Mouse (Mus musculus) CH12.LX (cell line): ENCODE results near the gene Tmed4. TPM values are rescaled to one million over a fixed set of nuclear protein-coding genes. Genes with fewer than 3 reads are reported as not detected.

Experiments
- DNase-seq: peaks from one replicate; pipeline ENCODE4 v3.0.0-alpha.2; 2013; ENCODE audit errors: extremely low read depth
- H3K27ac ChIP-seq: 2 replicates; pipeline ENCODE4 v1.5.1; 2012; ENCODE audit warnings: low read depth, mild to moderate bottlenecking, control low read depth, moderate library complexity; ENCODE audit not compliant: insufficient read depth
- H3K27me3 ChIP-seq: replicated peaks from 2 replicates; pipeline ENCODE3; 2012; ENCODE audit warnings: inconsistent platforms
- H3K36me3 ChIP-seq, 2 experiments: replicated peaks in 1 of 2; 2 replicates each; pipeline versions ENCODE3 to v1.6.1; 2012; ENCODE audit warnings: inconsistent platforms in 1 of 2, low read length in 1 of 2, mild to moderate bottlenecking in 1 of 2, mixed read lengths in 1 of 2, moderate library complexity in 1 of 2; ENCODE audit not compliant: control insufficient read depth in 1 of 2, insufficient read depth in 1 of 2
- H3K4me1 ChIP-seq, 2 experiments: 2 replicates each; pipeline ENCODE4 v1.6.1; 2012; ENCODE audit warnings: inconsistent platforms in 1 of 2, moderate library complexity in 1 of 2; ENCODE audit not compliant: insufficient read depth in 2 of 2, control insufficient read depth in 1 of 2
- H3K4me2 ChIP-seq: 2 replicates; pipeline ENCODE4 v1.6.1; 2012; ENCODE audit warnings: low read depth, mild to moderate bottlenecking, control low read depth; ENCODE audit not compliant: poor library complexity, insufficient read depth, severe bottlenecking
- H3K4me3 ChIP-seq, 3 experiments: fragments of 150-350 bp in 1 of 3; sonication (generic) in 1 of 3; replicated peaks in 1 of 3; 2 replicates each; pipeline versions ENCODE3 to v1.5.1; 2011 to 2012; ENCODE audit warnings: low read depth in 2 of 3, low read length in 2 of 3, mild to moderate bottlenecking in 2 of 3, moderate library complexity in 2 of 3, control low read depth in 1 of 3, improper control_type of control experiment in 1 of 3, inconsistent platforms in 1 of 3, mixed read lengths in 1 of 3; ENCODE audit not compliant: poor library complexity in 1 of 3
- H3K79me2 ChIP-seq: replicated peaks from 2 replicates; pipeline ENCODE4 v1.6.1; 2012; ENCODE audit warnings: mild to moderate bottlenecking, moderate library complexity; ENCODE audit not compliant: control insufficient read depth, poor library complexity, insufficient read depth, severe bottlenecking; ENCODE audit errors: extremely low read depth
- H3K9ac ChIP-seq: 2 replicates; pipeline ENCODE4 v1.6.1; 2012; ENCODE audit warnings: low read depth, mild to moderate bottlenecking, control low read depth, moderate library complexity; ENCODE audit not compliant: insufficient read depth
- H3K9me3 ChIP-seq: replicated peaks from 2 replicates; pipeline ENCODE3; 2012; ENCODE audit warnings: low read length, inconsistent platforms, mixed read lengths
- BHLHE40 ChIP-seq: IDR thresholded peaks from 2 replicates; pipeline ENCODE4 v1.6.1; 2011; ENCODE audit warnings: mild to moderate bottlenecking, low read depth, low read length, improper control_type of control experiment
- CHD1 ChIP-seq: IDR thresholded peaks from 2 replicates; pipeline ENCODE4 v1.6.1; 2012; ENCODE audit warnings: low read depth, low read length, improper control_type of control experiment, inconsistent platforms
- E2F4 ChIP-seq: IDR thresholded peaks from 2 replicates; pipeline ENCODE4 v1.6.1; 2011; ENCODE audit warnings: low read depth, low read length, improper control_type of control experiment; ENCODE audit not compliant: insufficient replicate concordance
- ELF1 ChIP-seq: IDR thresholded peaks from 2 replicates; pipeline ENCODE4 v1.6.1; 2014; ENCODE audit warnings: low read depth, mild to moderate bottlenecking, inconsistent platforms, low read length, improper control_type of control experiment
- EP300 ChIP-seq: IDR thresholded peaks from 2 replicates; pipeline ENCODE4 v1.6.1; 2011; ENCODE audit warnings: low read length, improper control_type of control experiment
- ETS1 ChIP-seq: conservative IDR thresholded peaks from 2 replicates; pipeline ENCODE4 v1.6.1; 2012; ENCODE audit warnings: low read depth, mild to moderate bottlenecking, inconsistent platforms, low read length, improper control_type of control experiment, moderate library complexity
- IRF4 ChIP-seq: IDR thresholded peaks from 2 replicates; pipeline ENCODE4 v1.6.1; 2014; ENCODE audit warnings: low read depth, mild to moderate bottlenecking, inconsistent platforms, low read length, improper control_type of control experiment
- JUN ChIP-seq: IDR thresholded peaks from 2 replicates; pipeline ENCODE4 v1.6.1; 2011; ENCODE audit warnings: low read depth, mild to moderate bottlenecking, low read length, improper control_type of control experiment, moderate library complexity; ENCODE audit not compliant: insufficient read depth
- JUND ChIP-seq: conservative IDR thresholded peaks from 2 replicates; pipeline ENCODE4 v1.6.1; 2011; ENCODE audit warnings: low read depth, low read length, improper control_type of control experiment
- MAFK ChIP-seq: IDR thresholded peaks from 2 replicates; pipeline ENCODE4 v1.6.1; 2011; ENCODE audit warnings: low read length, improper control_type of control experiment; ENCODE audit not compliant: insufficient replicate concordance
- MAX ChIP-seq: IDR thresholded peaks from 2 replicates; pipeline ENCODE4 v1.6.1; 2011; ENCODE audit warnings: low read length, improper control_type of control experiment
- MYC ChIP-seq: IDR thresholded peaks from 2 replicates; pipeline ENCODE4 v1.6.1; 2011; ENCODE audit warnings: low read depth, mild to moderate bottlenecking, improper control_type of control experiment, low read length
- NELFE ChIP-seq: IDR thresholded peaks from 2 replicates; pipeline ENCODE4 v1.6.1; 2011; ENCODE audit warnings: low read depth, low read length, improper control_type of control experiment
- PAX5 ChIP-seq: IDR thresholded peaks from 2 replicates; pipeline ENCODE4 v1.6.1; 2012; ENCODE audit warnings: low read length, inconsistent platforms, mixed read lengths
- POLR2A ChIP-seq: IDR thresholded peaks from 2 replicates; pipeline ENCODE4 v1.6.1; 2011; ENCODE audit warnings: low read depth, mild to moderate bottlenecking, improper control_type of control experiment, low read length
- RAD21 ChIP-seq: IDR thresholded peaks from 2 replicates; pipeline ENCODE4 v1.6.1; 2011; ENCODE audit warnings: low read depth, mild to moderate bottlenecking, low read length, improper control_type of control experiment, moderate library complexity
- RCOR1 ChIP-seq: conservative IDR thresholded peaks from 2 replicates; pipeline ENCODE4 v1.6.1; 2012; ENCODE audit warnings: low read depth, mild to moderate bottlenecking, inconsistent platforms, low read length, improper control_type of control experiment
- SIN3A ChIP-seq: IDR thresholded peaks from 2 replicates; pipeline ENCODE4 v1.6.1; 2012; ENCODE audit warnings: low read length, improper control_type of control experiment, inconsistent platforms
- SMC3 ChIP-seq: IDR thresholded peaks from 2 replicates; pipeline ENCODE4 v1.6.1; 2011; ENCODE audit warnings: low read depth, low read length, improper control_type of control experiment
- UBTF ChIP-seq: IDR thresholded peaks from 2 replicates; pipeline ENCODE4 v1.6.1; 2012; ENCODE audit warnings: low read depth, mild to moderate bottlenecking, inconsistent platforms, low read length, improper control_type of control experiment, moderate library complexity
- USF1 ChIP-seq: IDR thresholded peaks from 2 replicates; pipeline ENCODE4 v1.6.1; 2014; ENCODE audit warnings: low read depth, mild to moderate bottlenecking, inconsistent platforms, low read length, improper control_type of control experiment
- ZC3H11A ChIP-seq: IDR thresholded peaks from 2 replicates; pipeline ENCODE4 v1.6.1; 2012; ENCODE audit warnings: low read depth, mild to moderate bottlenecking, inconsistent platforms, low read length, improper control_type of control experiment
- ZKSCAN1 ChIP-seq: IDR thresholded peaks from 2 replicates; pipeline ENCODE4 v1.6.1; 2012; ENCODE audit warnings: low read depth, inconsistent platforms, low read length, improper control_type of control experiment, borderline replicate concordance
- dilution Hi-C: fragments of 300-500 bp; cut with MboI; formaldehyde crosslinking; loops from 2 replicates; pipeline ENCODE4 v1.14.3; 2020; ENCODE audit warnings: low sequenced_read_pairs; ENCODE audit not compliant: extremely low pct_unique_long_range_greater_than_20kb, extremely low pct_ligation_motif_present
- in situ Hi-C: fragments of 300-500 bp; cut with MboI; formaldehyde crosslinking; loops from 3 replicates; pipeline ENCODE4 v1.14.3; 2019; ENCODE audit warnings: low sequenced_read_pairs, low pct_ligation_motif_present, low pct_unique_long_range_greater_than_20kb, mixed read lengths
- polyA plus RNA-seq: library from polyadenylated mRNA; unstranded; fragments of >175 nt; gene quantifications from 2 replicates; pipeline ENCODE4 v1.2.1, GENCODE M21; 2012; ENCODE audit warnings: low read depth; ENCODE audit not compliant: insufficient read length
- total RNA-seq, 2 experiments: library from RNA; depleted of rRNA; stranded (reverse); fragments of 300-350 nt in 1 of 2; fragments of >200 nt in 1 of 2; gene quantifications; 2 replicates each; pipeline ENCODE4 v1.2.3; 2012 to 2014

The Tmed4 gene
- total and polyA plus RNA-seq, 3 experiments = 50.6 to 59.9 (median 54.1) TPM

DNA sequence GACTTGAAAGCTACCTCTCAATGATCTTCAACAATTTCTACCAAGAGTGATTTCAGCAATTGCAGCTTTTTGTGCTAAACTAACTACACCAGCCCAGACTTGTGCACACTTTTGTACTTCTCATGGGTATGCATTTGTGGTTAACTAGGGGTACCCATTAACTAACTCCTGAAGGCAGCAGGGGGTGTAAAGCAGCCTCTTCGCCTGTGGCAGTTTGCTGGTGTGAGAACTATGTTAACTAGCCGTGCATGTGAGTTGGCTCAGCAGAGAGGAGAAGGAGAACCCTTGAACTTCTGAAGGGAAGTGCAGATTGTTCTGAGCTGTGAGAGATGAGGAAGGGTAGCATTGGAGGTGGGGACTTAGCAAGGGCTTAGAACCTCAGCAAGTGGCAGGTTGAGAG, 28.1 kb upstream of the Tmed4 start:
- H3K4me1 ChIP-seq = no peaks in the 10 kb centered on the region
- no peaks in the 10 kb centered on the region for H3K9me3 ChIP-seq
- peaks cover 57 to 90% of the 10 kb centered on the region in 2 experiments for H3K36me3 ChIP-seq
- in situ Hi-C loops = no loop called here
- no peak for TF ChIP-seq MYC
- TF ChIP-seq SIN3A = no peak
- no peak for TF ChIP-seq USF1
- no peak for TF ChIP-seq MAFK
- no peak for TF ChIP-seq SMC3
- TF ChIP-seq IRF4 = no peak
- no peak for TF ChIP-seq JUN
- no peak for TF ChIP-seq MAX
- no peak for TF ChIP-seq RCOR1
- TF ChIP-seq JUND = no peak
- TF ChIP-seq, all 38 proteins: peak for 0
- H3K4me2 ChIP-seq = no peak overlapping the region
- dilution Hi-C loops = no loop called here
- no peak overlapping the region for H3K9ac ChIP-seq
- H3K79me2 ChIP-seq = peaks cover 18% of the 10 kb centered on the region; the same call in 1 of the 2 replicates
- DNase-seq = no peak
- H3K4me3 ChIP-seq = no peak overlapping the region
- H3K27me3 ChIP-seq = no peaks in the 10 kb centered on the region
- H3K27ac ChIP-seq = no peak overlapping the region

DNA sequence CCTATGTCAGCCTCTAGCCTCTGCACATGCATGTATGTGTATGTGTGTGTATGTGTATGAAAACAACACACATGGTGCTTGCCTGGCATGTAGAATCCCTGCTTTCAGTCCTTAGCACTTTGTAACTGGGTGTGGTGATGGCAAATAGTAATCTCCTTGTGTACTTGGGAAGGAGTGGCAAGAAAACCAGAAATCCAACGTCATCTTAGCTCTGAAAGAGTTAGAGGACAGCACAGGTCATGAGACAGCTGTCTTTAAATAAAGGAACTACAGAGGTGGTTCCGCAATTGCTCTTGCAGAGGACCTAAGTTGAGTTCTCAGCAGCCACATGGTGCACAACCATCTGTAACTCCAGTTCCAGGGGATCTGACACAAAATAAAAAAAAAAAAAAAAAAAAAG, 24.8 kb upstream of the Tmed4 start:
- Histone ChIP-seq H3K9me3 (no peaks in the 10 kb centered on the region), H3K4me1 (peaks cover 2 to 13% of the 10 kb centered on the region in 2 experiments; a peak in 3 of 4 replicates), H3K36me3 (peaks cover 55 to 79% of the 10 kb centered on the region in 2 experiments), H3K79me2 (peaks cover 36% of the 10 kb centered on the region), H3K9ac (no peak overlapping the region), H3K4me2 (no peak overlapping the region), H3K4me3 (no peak overlapping the region), H3K27me3 (no peaks in the 10 kb centered on the region), H3K27ac (no peak overlapping the region)
- TF ChIP-seq ZC3H11A = no peak
- TF ChIP-seq RCOR1 = no peak
- no peak for TF ChIP-seq NELFE
- no peak for TF ChIP-seq EP300
- no peak for TF ChIP-seq RAD21
- no peak for TF ChIP-seq ETS1
- no peak for TF ChIP-seq PAX5
- no peak for TF ChIP-seq ZKSCAN1
- no peak for TF ChIP-seq CHD1
- TF ChIP-seq E2F4 = no peak
- TF ChIP-seq MYC = no peak
- no peak for TF ChIP-seq POLR2A
- TF ChIP-seq BHLHE40 = no peak
- TF ChIP-seq ELF1 = no peak
- no peak for TF ChIP-seq UBTF
- no peak for DNase-seq
- in situ Hi-C loops = no loop called here
- dilution Hi-C loops = no loop called here
